Mouse (Mus musculus) MEL (cell line): ENCODE results near the gene Rab35. TPM values are rescaled to one million over a fixed set of nuclear protein-coding genes. Genes with fewer than 3 reads are reported as not detected.

Source experiments
- DNase-seq: peaks from one replicate; pipeline ENCODE4 v3.0.0; 2011; ENCODE audit warnings: low read depth, low spot score
- H3K27ac ChIP-seq: 2 replicates; pipeline ENCODE4 v1.5.1; 2012; ENCODE audit warnings: low read depth, mild to moderate bottlenecking, control low read depth, low read length, moderate library complexity; ENCODE audit not compliant: control insufficient read depth
- H3K27me3 ChIP-seq, 2 experiments: fragments of 150-350 bp in 1 of 2; sonication (generic) in 1 of 2; 2 replicates each; pipeline ENCODE4 v1.6.1; 2012; ENCODE audit warnings: low read length in 2 of 2, mild to moderate bottlenecking in 2 of 2, improper control_type of control experiment in 1 of 2, moderate library complexity in 1 of 2; ENCODE audit not compliant: insufficient read depth in 2 of 2, control insufficient read depth in 1 of 2
- H3K36me3 ChIP-seq, 2 experiments: 2 replicates each; pipeline ENCODE4 v1.6.1; 2012 to 2014; ENCODE audit warnings: low read length in 2 of 2, improper control_type of control experiment in 1 of 2, inconsistent platforms in 1 of 2, mild to moderate bottlenecking in 1 of 2; ENCODE audit not compliant: insufficient read depth in 2 of 2, control insufficient read depth in 1 of 2
- H3K4me1 ChIP-seq, 2 experiments: fragments of 150-350 bp in 1 of 2; sonication (generic) in 1 of 2; 2 replicates each; pipeline ENCODE4 v1.6.1; 2012; ENCODE audit warnings: low read length in 2 of 2, improper control_type of control experiment in 1 of 2, mild to moderate bottlenecking in 1 of 2; ENCODE audit not compliant: insufficient read depth in 2 of 2, control insufficient read depth in 1 of 2
- H3K4me3 ChIP-seq, 2 experiments: fragments of 150-350 bp in 1 of 2; sonication (generic) in 1 of 2; 2 replicates each; pipeline ENCODE4 v1.5.1; 2012; ENCODE audit warnings: low read depth in 2 of 2, low read length in 2 of 2, mild to moderate bottlenecking in 2 of 2, moderate library complexity in 2 of 2, control low read depth in 1 of 2, improper control_type of control experiment in 1 of 2; ENCODE audit not compliant: control insufficient read depth in 1 of 2, insufficient read depth in 1 of 2
- H3K79me2 ChIP-seq: 2 replicates; pipeline ENCODE4 v1.6.1; 2012; ENCODE audit warnings: mild to moderate bottlenecking, low read length, moderate library complexity; ENCODE audit not compliant: control insufficient read depth, poor library complexity, insufficient read depth
- H3K9ac ChIP-seq: 2 replicates; pipeline ENCODE4 v1.6.1; 2012; ENCODE audit warnings: low read depth, mild to moderate bottlenecking, control low read depth, low read length, moderate library complexity; ENCODE audit not compliant: control insufficient read depth, poor library complexity, severe bottlenecking
- H3K9me3 ChIP-seq: fragments of 150-350 bp; sonication (generic); replicated peaks from 2 replicates; pipeline ENCODE4 v1.6.1; 2012; ENCODE audit warnings: mild to moderate bottlenecking, low read length, improper control_type of control experiment, moderate library complexity; ENCODE audit not compliant: insufficient read depth
- BHLHE40 ChIP-seq: IDR thresholded peaks from 2 replicates; pipeline ENCODE4 v1.6.1; 2012; ENCODE audit warnings: low read depth, mild to moderate bottlenecking, inconsistent platforms, low read length, improper control_type of control experiment, borderline replicate concordance
- ETS1 ChIP-seq: IDR thresholded peaks from 2 replicates; pipeline ENCODE4 v1.6.1; 2012; ENCODE audit warnings: low read depth, mild to moderate bottlenecking, inconsistent platforms, low read length, improper control_type of control experiment, moderate library complexity
- GABPA ChIP-seq: IDR thresholded peaks from 2 replicates; pipeline ENCODE4 v1.6.1; 2012; ENCODE audit warnings: low read depth, mild to moderate bottlenecking, inconsistent platforms, low read length, improper control_type of control experiment, moderate library complexity
- HCFC1 ChIP-seq: IDR thresholded peaks from 2 replicates; pipeline ENCODE4 v1.6.1; 2012; ENCODE audit warnings: low read depth, mild to moderate bottlenecking, inconsistent platforms, low read length, improper control_type of control experiment, moderate library complexity
- KAT2A ChIP-seq: conservative IDR thresholded peaks from 2 replicates; pipeline ENCODE4 v1.6.1; 2012; ENCODE audit warnings: low read depth, low read length, improper control_type of control experiment, inconsistent platforms
- MAFK ChIP-seq: IDR thresholded peaks from 2 replicates; pipeline ENCODE4 v1.6.1; 2011; ENCODE audit warnings: low read depth, mild to moderate bottlenecking, low read length, improper control_type of control experiment, borderline replicate concordance
- MEF2A ChIP-seq: IDR thresholded peaks from 2 replicates; pipeline ENCODE4 v1.6.1; 2014; ENCODE audit warnings: low read depth, mild to moderate bottlenecking, inconsistent platforms, low read length, improper control_type of control experiment; ENCODE audit not compliant: poor library complexity, insufficient replicate concordance, severe bottlenecking; ENCODE audit errors: extremely low read depth
- MYB ChIP-seq: IDR thresholded peaks from 2 replicates; pipeline ENCODE4 v1.6.1; 2011; ENCODE audit warnings: mild to moderate bottlenecking, low read depth, low read length, improper control_type of control experiment
- NELFE ChIP-seq: IDR thresholded peaks from 2 replicates; pipeline ENCODE4 v1.6.1; 2011; ENCODE audit warnings: low read depth, low read length, improper control_type of control experiment
- NRF1 ChIP-seq: IDR thresholded peaks from 2 replicates; pipeline ENCODE4 v1.6.1; 2014; ENCODE audit warnings: low read depth, mild to moderate bottlenecking, inconsistent platforms, low read length, improper control_type of control experiment, moderate library complexity; ENCODE audit not compliant: poor library complexity, insufficient read depth, severe bottlenecking
- POLR2AphosphoS2 ChIP-seq: IDR thresholded peaks from 2 replicates; pipeline ENCODE4 v1.6.1; 2011; ENCODE audit warnings: low read length, improper control_type of control experiment
- RAD21 ChIP-seq: IDR thresholded peaks from 2 replicates; pipeline ENCODE4 v1.6.1; 2011; ENCODE audit warnings: mild to moderate bottlenecking, low read depth, low read length, improper control_type of control experiment
- RCOR1 ChIP-seq: IDR thresholded peaks from 2 replicates; pipeline ENCODE4 v1.6.1; 2012; ENCODE audit warnings: low read depth, mild to moderate bottlenecking, inconsistent platforms, low read length, improper control_type of control experiment
- SIN3A ChIP-seq: IDR thresholded peaks from 2 replicates; pipeline ENCODE4 v1.6.1; 2012; ENCODE audit warnings: low read length, improper control_type of control experiment, inconsistent platforms
- TAL1 ChIP-seq: IDR thresholded peaks from 2 replicates; pipeline ENCODE4 v1.6.1; 2012; ENCODE audit warnings: mild to moderate bottlenecking, inconsistent platforms, low read length, moderate library complexity, mixed read lengths
- TBP ChIP-seq: IDR thresholded peaks from 2 replicates; pipeline ENCODE4 v1.8.0; 2011; ENCODE audit warnings: low read depth, low read length, improper control_type of control experiment
- TCF12 ChIP-seq: IDR thresholded peaks from 2 replicates; pipeline ENCODE4 v1.6.1; 2014; ENCODE audit warnings: low read depth, mild to moderate bottlenecking, inconsistent platforms, low read length, improper control_type of control experiment, moderate library complexity
- UBTF ChIP-seq: IDR thresholded peaks from 2 replicates; pipeline ENCODE4 v1.6.1; 2012; ENCODE audit warnings: low read depth, mild to moderate bottlenecking, inconsistent platforms, low read length, improper control_type of control experiment, moderate library complexity, borderline replicate concordance; ENCODE audit not compliant: insufficient read depth
- USF1 ChIP-seq: IDR thresholded peaks from 2 replicates; pipeline ENCODE4 v1.6.1; 2014; ENCODE audit warnings: low read depth, mild to moderate bottlenecking, inconsistent platforms, low read length, improper control_type of control experiment, moderate library complexity
- ZC3H11A ChIP-seq: IDR thresholded peaks from 2 replicates; pipeline ENCODE4 v1.6.1; 2012; ENCODE audit warnings: low read depth, mild to moderate bottlenecking, inconsistent platforms, low read length, improper control_type of control experiment
- ZKSCAN1 ChIP-seq: IDR thresholded peaks from 2 replicates; pipeline ENCODE4 v1.6.1; 2012; ENCODE audit warnings: low read depth, mild to moderate bottlenecking, inconsistent platforms, low read length, improper control_type of control experiment, moderate library complexity
- ZMIZ1 ChIP-seq: IDR thresholded peaks from 2 replicates; pipeline ENCODE4 v1.6.1; 2012; ENCODE audit warnings: low read depth, mild to moderate bottlenecking, inconsistent platforms, low read length, improper control_type of control experiment, moderate library complexity
- polyA plus RNA-seq, 2 experiments: library from polyadenylated mRNA; stranded (reverse) in 1 of 2; unstranded in 1 of 2; fragments of >175 nt in 1 of 2; fragments of >200 nt in 1 of 2; gene quantifications; 2 replicates each; pipeline versions ENCODE4 v1.2.1 to v1.2.4; 2012; ENCODE audit warnings: low replicate concordance in 2 of 2, low read depth in 1 of 2; ENCODE audit not compliant: insufficient read length in 2 of 2, insufficient read depth in 1 of 2, missing spikeins in 1 of 2
- total RNA-seq: library from RNA; depleted of rRNA; stranded (reverse); fragments of 300-350 nt; gene quantifications from 2 replicates; pipeline ENCODE4 v1.2.3, GENCODE M21; 2012

Gene Rab35
- total and polyA plus RNA-seq, 3 experiments = 66.9 to 113 TPM; not detected in 1

GRCm38 (mm10) chr5:115652681-115653575 lies 21.2 kb downstream of the Rab35 start (continued):
- TF ChIP-seq ZC3H11A (peak; percentile 45; the same call in 1 of the 2 replicates), GABPA (no peak; the same call in 1 of the 2 replicates), BHLHE40 (no peak), NRF1 (peak; percentile 57; the same call in 1 of the 2 replicates), TCF12 (peak; percentile 53), UBTF (no peak), ZMIZ1 (peak; percentile 77), ETS1 (peak; percentile 14; the same call in 1 of the 2 replicates), TAL1 (no peak), SIN3A (peak; percentile 99), MYB (no peak)

GRCm38 (mm10) chr5:115653776-115654175 lies 22.1 kb downstream of the Rab35 start:
- H3K9ac ChIP-seq = no peak overlapping the region

GRCm38 (mm10) chr5:115656677-115657076 lies 25.0 kb downstream of the Rab35 start:
- DNase-seq = no peak
- no peak overlapping the region for H3K27ac ChIP-seq
- no peaks in the 10 kb centered on the region for H3K9me3 ChIP-seq
- no peaks in the 10 kb centered on the region; a peak in 1 of 4 replicates for H3K36me3 ChIP-seq
- H3K4me3 ChIP-seq = no peak overlapping the region
- no peak overlapping the region for H3K9ac ChIP-seq
- H3K4me1 ChIP-seq = peaks cover 2 to 3% of the 10 kb centered on the region in 2 experiments; a peak in 1 of 4 replicates
- TF ChIP-seq NELFE = no peak
- no peak for TF ChIP-seq USF1
- TF ChIP-seq TBP = no peak
- no peak for TF ChIP-seq ZC3H11A
- TF ChIP-seq ETS1 = no peak
- TF ChIP-seq BHLHE40 = no peak
- TF ChIP-seq ZMIZ1 = no peak
- no peak for TF ChIP-seq RCOR1
- TF ChIP-seq ZKSCAN1 = no peak
- no peak for TF ChIP-seq NRF1
- TF ChIP-seq MAFK = no peak
- no peak for TF ChIP-seq RAD21
- no peak for TF ChIP-seq KAT2A
- no peaks in the 10 kb centered on the region for H3K27me3 ChIP-seq
- no peaks in the 10 kb centered on the region for H3K79me2 ChIP-seq

More at GRCm38 (mm10) chr5:115653776-115654175, 22.1 kb downstream of the Rab35 start:
- Histone ChIP-seq H3K27ac (no peak overlapping the region), H3K9me3 (no peaks in the 10 kb centered on the region), H3K79me2 (no peaks in the 10 kb centered on the region), H3K36me3 (no peaks in the 10 kb centered on the region; a peak in 1 of 4 replicates), H3K4me3 (no peak overlapping the region), H3K27me3 (no peaks in the 10 kb centered on the region), H3K4me1 (peaks cover 2 to 3% of the 10 kb centered on the region in 2 experiments; a peak in 1 of 4 replicates)
- TF ChIP-seq RCOR1 (no peak), HCFC1 (no peak), NRF1 (no peak), POLR2AphosphoS2 (no peak), ZKSCAN1 (no peak), TAL1 (no peak), MEF2A (no peak)
- DNase-seq = no peak
